11 mouse cellular contexts compared by ENCODE assay signal in the genomic region with DNA sequence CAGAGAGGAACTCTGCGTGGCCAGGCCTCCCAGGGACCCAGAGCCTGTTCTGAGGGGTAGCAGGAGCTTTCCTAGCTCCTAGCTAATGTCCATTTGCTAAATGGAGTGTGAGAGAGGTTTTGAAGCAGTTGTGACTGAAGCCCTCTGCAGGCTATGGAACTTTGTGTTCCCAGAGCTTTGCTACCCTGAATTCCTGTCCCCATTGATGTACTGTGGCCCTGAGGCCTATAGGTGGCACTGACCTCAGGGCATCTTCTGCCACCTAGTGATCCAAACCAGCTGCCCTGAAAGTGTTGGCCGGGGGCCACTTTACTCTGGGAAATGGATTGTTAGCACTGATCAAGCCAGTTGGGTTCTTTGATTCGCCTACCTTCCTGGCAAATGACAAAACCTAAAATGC.
DNase-seq lines count a peak whose midpoint lies in the region; ATAC-seq and TF ChIP-seq lines count a peak whose summit lies in the region.
"Had no signal": no experiment of that assay in that cellular context is flagged by ENCODE, and none has a peak within 500 bp of the region (broad histone marks: within the 10 kb centered on the region; RNA-seq: fewer than 3 reads in every experiment).

No protein-coding gene starts in this region.

- no peak overlapping the region for H3K9ac ChIP-seq in heart, adult 2 months (ENCODE audit: low read depth, low read length)
- H3K9ac ChIP-seq in lung, embryonic 14.5 days = no peak overlapping the region
- H3K9ac ChIP-seq: midbrain, embryonic 15.5 days had no signal

- no peak for TF ChIP-seq POLR2A in heart, adult 2 months (IDR thresholded peaks at IDR 0.05; ENCODE audit: insufficient read depth, low read depth, low read length)

- H3K79me2 ChIP-seq in heart, adult 2 months (replicated peaks; ENCODE audit: control insufficient read depth, insufficient read depth, low read length) = no peaks in the 10 kb centered on the region

- DNase-seq in heart, adult 2 months = no peak
- DNase-seq in heart, embryonic 10.5 days (ENCODE audit: low spot score) = no peak
- DNase-seq in urinary bladder, postnatal 14 days (ENCODE audit: low spot score) = peak; percentile 53
- DNase-seq in urinary bladder, postnatal 36 days (ENCODE audit: low spot score in 2 of 2) = no peak
- peak; percentile 85 for DNase-seq in lung, embryonic 14.5 days
- DNase-seq in c-Kit-positive CD71-positive TER-119-positive erythroid progenitor cells, embryonic 14.5 days (ENCODE audit: low spot score) = no peak
- DNase-seq in right cerebral cortex, adult 18-20 months = no peak
- DNase-seq: right cerebral cortex, postnatal 25 days had no signal

- no peaks in the 10 kb centered on the region for H3K27me3 ChIP-seq in heart, adult 2 months (ENCODE audit: control insufficient read depth, insufficient read depth, low read length)
- H3K27me3 ChIP-seq in heart, embryonic 10.5 days (ENCODE audit: insufficient read depth, poor library complexity, severe bottlenecking) = 0 out of 2 replicates have a peak, but pooled peaks cover 29% of the 10 kb centered on the region
- H3K27me3 ChIP-seq in lung, embryonic 14.5 days (ENCODE audit: insufficient read depth, low read length) = no peaks in the 10 kb centered on the region
- H3K27me3 ChIP-seq: midbrain, embryonic 15.5 days had no signal

- no peaks in the 10 kb centered on the region for H3K9me3 ChIP-seq in heart, embryonic 10.5 days
- H3K9me3 ChIP-seq in lung, embryonic 14.5 days (ENCODE audit: low read depth, low read length) = no peaks in the 10 kb centered on the region
- H3K9me3 ChIP-seq: midbrain, embryonic 15.5 days had no signal

- no peak overlapping the region for H3K27ac ChIP-seq in heart, adult 2 months
- H3K27ac ChIP-seq in heart, embryonic 10.5 days = no peak overlapping the region
- H3K27ac ChIP-seq in lung, embryonic 14.5 days (ENCODE audit: low read depth) = peak overlapping the region; percentile 72
- H3K27ac ChIP-seq: midbrain, embryonic 15.5 days had no signal

- WGBS in heart, adult 2 months = 90% methylated on average over 3 of the region's 3 CpGs
- WGBS in heart, embryonic 10.5 days = 39% methylated on average over 3 of the region's 3 CpGs
- 25% methylated on average over 3 of the region's 3 CpGs for WGBS in lung, embryonic 14.5 days

- peak; percentile 36 for ATAC-seq in lung, embryonic 14.5 days (ENCODE audit: insufficient read depth)
- no peak for ATAC-seq in activated CD4-positive, CD25-positive, alpha-beta regulatory T cell, adult 4 months
- ATAC-seq: midbrain, embryonic 15.5 days had no signal

- no peak overlapping the region for H3K4me2 ChIP-seq in lung, embryonic 14.5 days
- H3K4me2 ChIP-seq: heart, embryonic 11.5 days; midbrain, embryonic 15.5 days had no signal

- H3K36me3 ChIP-seq in heart, adult 2 months (ENCODE audit: control insufficient read depth, insufficient read depth, low read length) = no peaks in the 10 kb centered on the region
- H3K36me3 ChIP-seq in heart, embryonic 10.5 days = no peaks in the 10 kb centered on the region
- no peaks in the 10 kb centered on the region for H3K36me3 ChIP-seq in lung, embryonic 14.5 days (ENCODE audit: insufficient read depth)
- H3K36me3 ChIP-seq: midbrain, embryonic 15.5 days had no signal

- H3K4me3 ChIP-seq in heart, adult 2 months = no peak overlapping the region
- H3K4me3 ChIP-seq in heart, embryonic 10.5 days = no peak overlapping the region
- H3K4me3 ChIP-seq in lung, embryonic 14.5 days (ENCODE audit: low read depth, low read length) = no peak overlapping the region
- H3K4me3 ChIP-seq: midbrain, embryonic 15.5 days had no signal

- TF ChIP-seq CTCF in heart, adult 2 months (IDR thresholded peaks at IDR 0.05) = peak; percentile 62
- TF ChIP-seq CTCF in lung, embryonic 14.5 days (IDR thresholded peaks at IDR 0.05; ENCODE audit: low read depth) = peak; percentile 64

- intact Hi-C loops in heart, adult 2 months (cut with DNase I) = no loop called here

- H3K4me1 ChIP-seq in heart, adult 2 months (ENCODE audit: control insufficient read depth, insufficient read depth, low read length) = peaks cover 4% of the 10 kb centered on the region; the same call in 1 of the 2 replicates
- peaks cover 42% of the 10 kb centered on the region for H3K4me1 ChIP-seq in heart, embryonic 10.5 days
- peaks cover 43% of the 10 kb centered on the region for H3K4me1 ChIP-seq in lung, embryonic 14.5 days (ENCODE audit: insufficient read depth)

- TF ChIP-seq EP300 in heart, adult 2 months (IDR thresholded peaks at IDR 0.05; ENCODE audit: insufficient read depth, low read depth, low read length) = no peak

Comparison
In these comparisons a context has a peak if more than half of its experiments do, and no peak if none do; other contexts are left out.
1. DNase-seq: peak in urinary bladder, postnatal 14 days (single experiment) and lung, embryonic 14.5 days (single experiment); none in heart, adult 2 months (0 of 2), heart, embryonic 10.5 days (single experiment), urinary bladder, postnatal 36 days (0 of 2), c-Kit-positive CD71-positive TER-119-positive erythroid progenitor cells, embryonic 14.5 days (single experiment) and right cerebral cortex, adult 18-20 months (single experiment).